Mouse (Mus musculus) adrenal gland, adult (tissue): ENCODE results near the gene Tyw3.
"Not testable (repeated sequence)": the region's sequence is repeated elsewhere in the genome, so short reads cannot be mapped to it uniquely, and the experiment has no call there.

Experiments used
- DNase-seq, 2 experiments: peaks; one replicate each; pipeline ENCODE4 v3.0.0; 2022 to 2023; ENCODE audit warnings: low spot score in 1 of 2; ENCODE audit not compliant: inconsistent age in 2 of 2

Gene Tyw3

DNA sequence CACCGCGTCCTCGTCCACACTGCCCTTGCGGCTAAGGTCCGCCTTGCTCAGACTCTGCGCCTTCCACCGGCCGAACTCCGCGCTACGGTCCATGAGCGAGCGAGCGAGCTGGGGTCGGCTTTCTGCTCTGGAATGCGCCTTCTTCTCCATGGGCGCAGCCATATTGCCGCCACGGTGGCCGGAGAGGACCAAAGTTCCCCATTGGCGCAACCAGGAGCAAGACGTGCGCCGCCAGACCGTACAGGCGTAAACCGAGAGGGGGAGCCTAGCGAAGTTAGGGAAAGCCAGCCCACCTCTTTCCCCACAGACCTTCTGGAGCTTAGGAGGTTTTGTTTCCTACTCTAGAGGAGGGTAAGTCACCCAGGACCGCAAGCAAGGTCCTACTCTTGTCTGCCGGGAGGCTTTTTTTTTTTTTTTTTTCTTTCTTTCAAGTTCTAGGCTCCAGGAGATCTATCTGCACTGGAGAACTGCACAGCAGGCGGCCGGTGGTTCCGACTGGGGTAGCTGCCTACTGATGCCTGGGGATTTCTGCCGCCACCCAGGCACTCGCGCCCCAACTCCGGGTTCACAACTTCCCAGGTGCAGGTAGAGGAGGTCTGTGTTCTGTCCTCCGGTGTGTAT lies at the start of gene Tyw3:
Tyw3 (minus strand) TSS at position 171 of the 621 bp plus-strand sequence.
- DNase-seq: peak; percentile 97 to 99

DNA sequence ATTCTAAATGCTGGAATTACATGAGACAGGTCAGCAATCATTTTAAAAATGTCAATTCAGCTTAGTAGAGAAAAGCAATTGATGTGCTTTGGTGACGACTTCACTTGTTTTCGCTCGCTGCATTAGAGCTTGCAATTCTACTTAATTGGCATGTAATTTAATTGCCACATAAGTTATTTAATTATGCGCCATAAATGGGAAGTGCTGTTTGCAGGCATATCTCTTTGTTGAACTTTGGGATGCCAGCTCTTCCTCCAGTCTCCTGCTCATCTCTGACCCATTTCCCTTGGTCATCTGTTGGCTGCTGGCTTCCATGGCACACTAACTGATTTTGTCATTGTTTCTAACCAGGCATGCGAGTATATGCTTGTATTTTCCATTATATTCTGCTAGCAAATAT lies 36.2 kb upstream of the Tyw3 start:
- no peak for DNase-seq

DNA sequence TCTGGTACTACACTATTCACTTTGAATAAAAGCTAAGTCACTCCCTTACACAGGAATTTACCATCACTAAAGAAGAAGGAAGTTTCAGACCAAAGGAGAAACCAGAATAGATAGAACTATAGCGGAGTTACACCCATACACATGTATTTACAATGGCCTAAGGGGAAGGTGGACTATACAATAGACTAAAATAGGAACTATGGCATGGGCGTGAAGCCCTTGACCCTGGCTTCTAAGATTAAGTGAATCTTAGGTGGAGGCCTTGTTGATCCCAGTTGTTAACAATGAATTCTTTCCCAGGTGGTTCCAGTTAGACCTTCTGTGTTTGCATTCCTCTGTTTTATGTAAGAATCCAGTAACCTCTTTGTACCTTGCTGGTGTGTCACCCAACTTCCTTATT lies 34.4 kb upstream of the Tyw3 start:
- DNase-seq: not testable (repeated sequence)

DNA sequence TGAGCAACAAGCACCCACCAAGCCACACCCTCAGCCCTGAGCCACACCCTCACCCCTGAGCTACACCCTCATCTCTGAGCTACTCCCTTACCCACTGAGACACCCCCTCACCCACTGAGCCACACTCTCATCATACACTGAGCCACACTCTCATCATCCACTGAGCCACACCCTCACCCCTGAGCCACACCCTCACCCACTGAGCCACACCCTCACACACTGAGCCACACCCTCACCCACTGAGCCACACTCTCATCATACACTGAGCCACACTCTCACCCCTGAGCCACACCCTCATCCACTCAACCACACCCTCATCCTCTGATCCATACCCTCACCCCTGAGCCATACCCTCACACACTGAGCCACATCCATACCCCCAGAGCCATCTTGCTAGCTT lies 31.4 kb upstream of the Tyw3 start:
- no peak for DNase-seq

GRCm38 (mm10) chr3:154616106-154616505 lies 19.2 kb upstream of the Tyw3 start:
- DNase-seq: no peak

GRCm38 (mm10) chr3:154615304-154615703 lies 18.4 kb upstream of the Tyw3 start:
- no peak for DNase-seq

- DNase-seq: no peak
Observed at GRCm38 (mm10) chr3:154614771-154615170, 17.9 kb upstream of the Tyw3 start.

DNA sequence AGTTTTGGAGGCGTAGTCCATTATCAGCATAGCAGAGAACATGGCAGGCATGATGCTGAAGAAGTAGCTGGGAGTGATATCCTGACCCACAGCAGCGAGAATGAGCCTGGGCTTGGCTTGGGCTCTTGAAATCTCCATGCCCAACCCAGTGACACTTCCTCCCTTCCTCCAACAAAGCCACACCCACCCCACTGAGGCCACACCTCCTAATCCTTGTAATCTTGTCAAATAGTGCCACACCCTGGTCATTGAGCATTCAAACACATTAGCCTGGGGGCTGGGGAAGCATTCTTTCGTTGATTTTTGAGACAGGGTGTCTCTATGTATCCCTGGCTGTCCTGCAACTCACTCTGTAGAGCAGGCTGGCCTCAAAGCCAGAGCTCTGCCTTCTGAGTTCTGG lies 15.0 kb upstream of the Tyw3 start:
- DNase-seq: no peak

DNA sequence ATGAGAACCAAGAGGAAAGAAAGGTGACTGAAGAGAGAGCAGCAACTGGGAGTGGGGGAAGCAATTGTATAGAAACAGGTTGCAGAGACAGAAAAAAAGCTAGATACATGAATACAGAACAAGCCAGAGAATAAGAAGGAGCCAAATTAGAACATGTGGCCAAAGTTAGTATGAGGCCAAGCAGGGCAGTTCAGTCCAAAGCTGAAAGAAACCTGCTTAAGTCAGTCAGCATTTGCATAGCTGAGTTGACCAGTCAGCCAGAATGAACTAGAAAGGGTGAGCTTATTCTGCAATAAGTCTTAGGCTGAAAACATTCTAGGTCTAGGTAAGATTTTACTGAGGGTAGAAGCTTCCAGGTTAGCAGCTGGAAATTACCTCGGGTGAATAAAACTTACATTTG lies 11.0 kb upstream of the Tyw3 start:
- no peak for DNase-seq

DNA sequence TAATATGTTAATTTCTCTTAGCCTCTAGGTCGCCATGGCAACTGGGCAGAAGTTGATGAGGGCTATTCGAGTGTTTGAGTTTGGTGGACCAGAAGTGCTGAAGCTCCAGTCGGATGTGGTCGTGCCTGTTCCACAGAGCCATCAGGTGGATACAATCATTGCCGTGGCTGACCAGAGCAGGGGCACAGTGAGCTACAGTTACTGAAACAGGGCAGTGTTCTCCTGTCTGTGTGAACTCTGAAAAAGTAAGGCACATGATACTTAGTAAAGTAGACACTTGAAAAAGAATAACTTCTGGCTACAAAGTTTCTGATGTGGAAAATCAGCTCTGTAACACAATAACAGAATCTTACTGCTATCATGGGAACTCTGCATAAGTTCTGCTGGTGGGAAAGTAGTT lies 8.0 kb upstream of the Tyw3 start:
- DNase-seq: no peak

- no peak for DNase-seq
Observed at GRCm38 (mm10) chr3:154602141-154602540, 5.2 kb upstream of the Tyw3 start.

DNA sequence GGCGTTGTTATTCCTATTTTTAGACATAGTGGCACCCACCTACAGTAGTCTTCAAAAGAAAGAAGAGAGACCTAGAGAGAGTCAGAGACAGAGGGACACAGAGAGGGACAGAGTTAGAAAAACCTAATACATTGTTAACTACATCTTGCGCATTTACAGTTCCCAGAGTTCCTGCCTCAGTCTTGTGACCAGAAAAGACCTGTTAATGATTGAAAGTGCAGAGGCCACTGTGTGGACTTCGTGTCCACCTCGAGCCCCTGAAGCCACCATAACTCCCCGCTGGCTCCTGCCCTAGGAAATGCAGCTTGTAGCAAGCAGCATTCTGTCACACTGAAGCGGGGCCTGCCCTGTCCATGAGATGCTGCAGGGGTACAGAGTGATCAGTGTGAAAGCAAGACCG lies 657 bp upstream of the Tyw3 start:
- peak in 1 of 2 experiments; percentile 14 for DNase-seq

DNA sequence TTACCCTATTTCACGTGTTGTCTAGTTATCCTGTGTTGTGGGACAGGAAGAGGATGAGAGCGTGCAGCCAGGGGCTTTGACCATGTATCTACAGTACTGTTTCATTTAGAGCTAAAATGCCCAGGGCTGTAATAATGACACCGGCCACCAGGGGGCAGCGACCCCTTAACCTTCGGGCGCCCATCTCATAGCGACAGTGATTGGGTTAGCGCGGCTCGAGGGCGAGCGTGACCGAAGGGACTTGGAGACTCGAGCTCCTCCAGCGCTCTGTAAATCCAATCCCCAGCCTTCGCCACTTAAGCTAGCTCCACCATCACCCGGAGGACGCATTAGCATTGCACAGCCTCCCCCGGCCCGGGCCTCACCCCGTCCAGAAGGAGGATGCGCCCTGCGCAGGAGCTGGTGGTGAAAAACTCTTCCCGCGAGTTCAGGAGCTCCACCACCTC lies 393 bp downstream of the Tyw3 start, which contains the start of gene Cryz:
Cryz (plus strand) TSS at position 224 of the 446 bp plus-strand sequence.
- peak; percentile 90 to 98 for DNase-seq

GRCm38 (mm10) chr3:154594156-154594555 lies 2.7 kb downstream of the Tyw3 start:
- no peak for DNase-seq

GRCm38 (mm10) chr3:154593596-154593995 lies 3.3 kb downstream of the Tyw3 start:
- no peak for DNase-seq

- DNase-seq: no peak
Observed at GRCm38 (mm10) chr3:154591621-154592020, 5.3 kb downstream of the Tyw3 start.

GRCm38 (mm10) chr3:154590971-154591370 lies 5.9 kb downstream of the Tyw3 start:
- DNase-seq: no peak

DNA sequence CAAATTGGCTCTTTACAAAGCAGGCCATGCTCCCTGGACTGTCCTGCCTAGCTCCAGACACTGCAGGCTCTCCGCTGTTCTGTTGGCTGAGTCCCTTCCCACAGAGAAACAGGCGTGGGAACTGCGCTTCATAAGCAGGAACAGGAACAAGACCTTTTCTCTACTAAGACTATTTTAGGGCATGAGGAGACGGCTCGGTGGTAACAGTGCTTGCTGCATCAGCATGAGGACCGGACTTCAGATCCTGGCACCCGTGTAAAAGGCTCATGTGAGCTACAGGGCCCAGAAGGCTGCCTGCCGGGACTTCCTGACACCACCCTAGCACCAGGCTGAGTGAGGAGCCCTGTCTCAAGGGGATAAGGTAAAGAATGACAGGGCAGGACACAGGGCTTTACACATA lies 12.6 kb downstream of the Tyw3 start:
- DNase-seq: no peak

- no peak for DNase-seq
Observed at GRCm38 (mm10) chr3:154577895-154578294, 19.0 kb downstream of the Tyw3 start.

DNA sequence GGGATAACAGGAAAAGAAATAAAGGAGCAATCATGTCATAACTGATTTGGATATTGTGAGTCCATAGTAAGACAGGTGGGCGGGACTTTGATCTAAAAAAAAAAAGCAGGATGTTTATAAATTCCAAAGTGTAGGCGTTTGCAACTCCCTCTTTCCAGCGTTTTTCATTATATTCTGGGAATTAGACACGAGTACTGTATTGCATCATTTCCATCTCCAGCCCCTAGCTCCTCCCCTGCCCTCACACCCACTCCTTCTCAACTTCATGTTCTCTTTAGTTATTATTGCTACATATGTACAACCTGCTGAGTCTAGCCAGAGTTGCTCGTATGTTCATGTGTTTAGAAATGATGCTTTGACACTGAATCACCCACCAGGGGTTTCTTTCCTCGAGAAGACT lies 23.2 kb downstream of the Tyw3 start:
- no peak for DNase-seq

- peak; percentile 51 to 82 for DNase-seq
Observed at GRCm38 (mm10) chr3:154572341-154572972, 24.4 kb downstream of the Tyw3 start.

- peak in 1 of 2 experiments; percentile 32 for DNase-seq
Observed at GRCm38 (mm10) chr3:154570786-154571185, 26.1 kb downstream of the Tyw3 start.
